Mouse (Mus musculus): ENCODE data around the gene AI464131. TPM values are rescaled to one million over a fixed set of nuclear protein-coding genes. Genes with fewer than 3 reads are reported as not detected.
A peak's percentile ranks its signal among the peaks of the same experiment; 100 is the strongest.
"Not testable (repeated sequence)": the region's sequence is repeated elsewhere in the genome, so short reads cannot be mapped to it uniquely, and the experiment has no call there.

The AI464131 gene
- polyA plus RNA-seq, 1 experiment from 2014 or later = 0.10 TPM

DNA sequence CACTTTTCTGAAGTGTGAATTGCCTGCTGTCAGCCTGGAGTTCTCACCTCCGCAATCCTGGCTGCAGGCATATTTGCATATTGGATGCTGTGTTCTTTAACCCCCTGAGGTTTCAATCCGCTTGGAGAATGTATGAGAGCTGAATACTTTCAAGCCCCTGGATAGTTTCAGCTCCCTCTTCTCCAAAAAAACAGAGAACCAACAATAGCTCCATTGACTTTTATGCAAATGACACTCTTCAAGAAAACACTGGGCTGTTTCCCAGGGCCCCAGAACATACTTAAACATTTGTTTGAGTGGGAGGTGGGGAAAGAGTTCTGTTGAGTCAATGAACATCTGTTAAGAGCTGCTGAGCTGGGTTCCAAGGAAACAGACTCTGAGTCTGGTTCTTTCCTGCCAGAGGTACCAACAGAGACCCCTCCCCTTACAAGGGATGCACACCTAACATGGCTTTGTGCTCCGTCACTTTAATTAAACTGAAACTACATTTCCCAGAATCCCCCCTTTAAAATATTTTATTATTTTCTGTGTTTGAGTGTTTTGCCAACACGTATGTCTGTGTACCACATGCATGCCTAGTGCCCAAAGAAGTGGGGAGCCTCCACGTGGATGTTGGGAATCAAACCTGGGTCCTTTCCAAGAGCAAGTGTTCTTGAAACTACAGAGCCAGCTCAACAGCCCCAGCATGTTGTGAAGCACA is 32.0 kb downstream of the AI464131 start:
- 94% methylated on average over 5 of the region's 5 CpGs for WGBS (ENCODE audit: missing documents)
- H3K27ac ChIP-seq = no peak overlapping the region
- no peaks in the 10 kb centered on the region for H3K36me3 ChIP-seq (ENCODE audit: inconsistent target)
- H3K4me3 ChIP-seq (ENCODE audit: inconsistent target) = no peak overlapping the region
- no peaks in the 10 kb centered on the region for H3K79me2 ChIP-seq (ENCODE audit: inconsistent target)

DNA sequence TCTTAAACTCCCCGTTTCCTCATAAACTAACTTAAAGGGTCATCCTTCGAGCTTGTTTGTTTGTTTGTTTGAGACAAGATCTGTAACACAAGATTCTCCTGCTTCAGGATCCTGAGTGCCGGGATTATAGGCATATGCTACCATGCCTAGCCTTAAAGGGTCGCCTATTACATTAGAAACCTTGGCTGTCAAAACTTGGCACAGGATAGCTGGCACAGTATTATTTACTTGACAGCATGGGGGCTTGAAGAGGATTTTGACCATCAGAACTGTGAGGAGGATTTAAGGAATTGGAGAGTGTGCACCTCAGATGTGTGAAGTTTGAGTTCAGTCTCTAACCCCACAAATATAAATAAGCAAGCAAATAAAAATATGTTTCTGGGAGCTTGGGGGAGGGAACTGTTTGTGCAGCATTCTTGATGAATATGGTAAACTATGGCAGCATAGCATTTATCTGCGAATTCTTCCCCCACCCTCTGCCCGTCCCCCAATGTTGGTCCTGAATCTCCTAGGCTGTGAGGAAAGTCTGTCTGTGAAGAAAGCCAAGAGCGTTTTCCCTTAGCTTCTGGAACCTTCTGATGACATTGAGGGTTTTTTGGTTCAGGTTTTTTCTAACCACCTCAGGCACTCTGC is 32.7 kb downstream of the AI464131 start:
- whole genome bisulfite sequencing (ENCODE audit: missing documents) = 98% methylated on average over 7 of the region's 7 CpGs
- Histone ChIP-seq H3K27ac (no peak overlapping the region), H3K36me3 (ENCODE audit: inconsistent target) (no peaks in the 10 kb centered on the region), H3K4me3 (ENCODE audit: inconsistent target) (no peak overlapping the region), H3K79me2 (ENCODE audit: inconsistent target) (no peaks in the 10 kb centered on the region)

DNA sequence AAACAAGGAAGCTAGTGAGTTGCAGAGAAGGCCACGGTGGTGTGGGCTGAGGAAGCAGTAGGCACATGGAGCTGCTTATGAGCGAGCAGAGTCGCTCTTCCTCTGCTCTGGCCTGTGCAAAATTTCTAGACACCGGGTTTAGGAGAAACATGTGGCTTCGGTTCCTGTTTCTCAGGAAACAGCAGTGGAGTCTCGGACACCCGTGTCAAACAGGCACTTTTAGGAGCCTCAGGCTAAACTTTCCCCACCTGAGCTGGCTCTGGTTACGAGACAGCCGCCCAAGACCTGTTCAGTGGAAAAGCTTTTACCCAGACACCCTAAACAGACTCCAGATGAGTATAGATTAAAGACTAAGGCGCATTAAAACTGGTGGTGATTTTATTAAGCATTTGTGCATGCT is 33.7 kb downstream of the AI464131 start:
- Histone ChIP-seq H3K27ac (0 out of 2 replicates have a peak overlapping the region, but pooled peaks have one; percentile 25), H3K79me2 (ENCODE audit: inconsistent target) (no peaks in the 10 kb centered on the region), H3K36me3 (ENCODE audit: inconsistent target) (no peaks in the 10 kb centered on the region), H3K4me3 (ENCODE audit: inconsistent target) (no peak overlapping the region)
- 37% methylated on average over 10 of the region's 10 CpGs for WGBS (ENCODE audit: missing documents)

DNA sequence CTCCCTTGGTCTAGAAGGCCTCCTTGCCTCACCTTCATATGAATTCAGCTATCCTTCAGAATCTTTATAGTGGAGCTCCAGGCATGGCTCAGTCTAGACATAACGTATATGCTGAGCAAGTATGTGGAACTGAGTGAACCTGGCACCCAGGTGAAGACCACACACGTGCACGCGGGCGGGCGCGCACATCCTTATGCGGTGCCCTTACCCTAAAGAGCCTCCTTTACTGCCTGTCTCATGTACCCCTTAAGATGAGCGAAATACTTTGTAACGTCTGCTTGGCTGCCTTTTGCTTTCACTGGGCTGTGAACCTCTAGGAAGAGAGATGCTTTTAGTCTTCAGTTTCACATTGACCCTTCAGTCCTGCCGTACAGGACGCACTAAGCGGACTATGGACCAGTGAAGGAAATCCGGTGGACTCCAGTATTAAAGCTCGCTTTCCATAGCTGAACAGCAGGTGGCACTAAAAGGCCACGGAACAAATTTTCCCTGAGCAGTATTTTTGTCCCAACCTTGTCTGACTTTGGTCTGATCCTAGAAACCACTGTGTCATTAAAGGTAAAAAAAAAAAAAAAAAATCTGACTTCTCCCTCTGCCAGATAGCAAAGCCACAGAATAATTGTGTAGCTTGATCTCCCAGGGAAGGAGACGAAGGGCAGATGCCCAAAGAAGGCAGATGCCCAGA is 34.3 kb downstream of the AI464131 start:
- 0 out of 2 replicates have a peak overlapping the region, but pooled peaks have one; percentile 25 for H3K27ac ChIP-seq
- H3K79me2 ChIP-seq (ENCODE audit: inconsistent target) = peaks cover 4% of the 10 kb centered on the region; the same call in 1 of the 2 replicates
- no peak overlapping the region for H3K4me3 ChIP-seq (ENCODE audit: inconsistent target)
- no peaks in the 10 kb centered on the region for H3K36me3 ChIP-seq (ENCODE audit: inconsistent target)
- 45% methylated on average over 16 of the region's 17 CpGs for WGBS (ENCODE audit: missing documents)

DNA sequence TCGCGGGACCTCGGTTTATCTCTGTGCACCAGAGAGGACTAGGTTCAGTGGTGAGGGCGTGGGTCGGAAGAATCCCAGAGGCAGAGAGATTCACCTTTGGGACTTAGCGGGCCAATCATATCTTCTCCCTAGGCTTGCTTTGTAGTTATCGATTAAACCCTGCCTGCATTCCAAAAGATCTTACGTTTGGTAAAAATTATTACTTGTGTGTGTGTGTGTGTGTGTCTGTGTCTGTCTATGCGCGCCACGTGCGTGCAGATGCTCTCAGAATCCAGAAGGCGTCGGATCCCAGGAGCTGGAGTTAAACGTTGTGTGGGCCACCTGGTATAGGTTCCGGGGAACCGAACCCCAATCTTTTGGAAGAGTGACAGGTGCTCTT is 37.6 kb downstream of the AI464131 start:
- Histone ChIP-seq H3K27ac (peak overlapping the region; percentile 28; the same call in 1 of the 2 replicates), H3K79me2 (ENCODE audit: inconsistent target) (peaks cover 34% of the 10 kb centered on the region), H3K36me3 (ENCODE audit: inconsistent target) (no peaks in the 10 kb centered on the region), H3K4me3 (ENCODE audit: inconsistent target) (peak overlapping the region; percentile 76)
- WGBS (ENCODE audit: missing documents) = 18% methylated on average over 17 of the region's 17 CpGs

DNA sequence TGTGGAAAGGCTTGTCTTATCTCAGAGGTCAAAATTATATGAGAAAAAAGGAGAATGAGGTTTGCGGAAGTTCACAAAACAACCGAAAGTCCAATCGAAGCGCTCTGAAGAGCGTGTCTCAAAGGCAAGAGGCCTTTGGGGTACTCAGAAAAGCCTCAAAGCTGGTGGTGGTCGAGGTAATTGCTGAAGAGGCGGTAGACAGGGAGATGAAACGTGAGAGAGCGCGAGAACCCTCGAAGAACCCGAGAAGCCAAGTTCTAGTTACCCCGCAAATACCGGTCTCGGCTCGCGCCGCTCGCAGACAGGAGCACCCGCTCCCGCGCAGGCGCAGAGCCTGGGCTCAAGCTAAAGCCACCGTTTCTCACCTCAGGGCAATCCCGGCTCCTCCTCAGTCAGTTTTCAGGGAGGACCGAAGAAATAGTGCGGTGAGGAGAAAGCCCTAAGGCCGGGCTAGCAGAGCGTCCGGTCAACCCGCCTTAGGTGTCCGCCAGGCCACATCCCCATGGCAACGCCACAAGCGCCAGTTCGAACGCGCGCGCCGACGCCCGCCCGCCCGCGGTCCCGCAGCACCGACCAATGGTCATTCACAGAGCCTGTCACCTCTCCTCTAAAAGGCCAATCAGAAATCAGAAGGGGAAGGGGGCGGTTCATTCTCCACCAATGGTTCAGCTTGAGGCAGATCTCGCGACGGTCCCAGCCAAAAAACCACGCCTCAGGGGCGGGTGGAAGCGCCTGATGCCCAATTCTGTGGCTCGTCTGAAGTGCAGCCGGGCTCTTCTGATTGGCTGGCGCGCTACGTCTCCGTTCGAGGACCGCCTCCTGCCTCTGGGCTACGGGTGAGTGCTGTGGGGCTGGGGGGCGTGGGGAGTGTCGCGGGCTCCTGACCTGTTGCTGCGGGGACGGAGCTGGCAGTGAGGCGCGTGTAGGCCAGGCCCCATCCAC is 38.3 kb downstream of the AI464131 start, which contains the start of the genes Kif24 and Nudt2:
Gene Kif24, minus strand, starts transcription at position 543 of the 942 bp plus-strand sequence.
Gene Nudt2, plus strand, starts transcription at position 807 of the 942 bp plus-strand sequence.
- H3K79me2 ChIP-seq (ENCODE audit: inconsistent target) = peaks cover 36% of the 10 kb centered on the region
- peak within 1 kb of the TSS; percentile 69 for H3K27ac ChIP-seq
- WGBS (ENCODE audit: missing documents) = 1% methylated on average over 69 of the region's 70 CpGs
- peak within 1 kb of the TSS; percentile 76 for H3K4me3 ChIP-seq (ENCODE audit: inconsistent target)
- H3K36me3 ChIP-seq (ENCODE audit: inconsistent target) = no peaks in the 10 kb centered on the region

DNA sequence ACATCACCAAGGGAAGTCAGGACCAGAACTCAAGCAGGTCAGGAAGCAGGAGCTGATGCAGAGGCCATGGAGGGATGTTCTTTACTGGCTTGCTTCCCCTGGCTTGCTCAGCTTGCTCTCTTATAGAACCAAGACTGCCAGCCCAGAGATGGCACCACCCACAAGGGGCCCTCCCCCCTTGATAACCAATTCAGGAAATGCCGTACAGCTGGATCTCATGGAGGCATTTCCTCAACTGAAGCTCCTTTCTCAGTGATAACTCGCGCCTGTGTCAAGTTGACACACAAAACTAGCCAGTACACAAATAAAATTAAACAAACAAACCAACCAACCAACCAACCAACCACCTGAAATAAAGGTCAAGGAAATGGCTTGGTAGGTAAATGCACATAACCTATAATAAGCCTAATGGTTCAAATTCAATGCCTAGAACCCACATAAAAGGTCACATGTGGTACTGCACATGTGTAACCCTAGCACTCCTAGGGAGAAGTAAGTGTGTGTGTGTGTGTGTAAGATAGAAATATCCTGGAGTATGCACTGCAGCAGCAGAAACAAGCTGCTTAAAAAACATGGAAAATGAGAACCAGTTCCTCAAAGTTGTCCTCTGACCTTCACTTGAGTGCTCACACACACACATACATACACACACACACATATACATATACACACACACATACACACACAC is 39.7 kb downstream of the AI464131 start:
- Histone ChIP-seq H3K79me2 (ENCODE audit: inconsistent target) (peaks cover 36% of the 10 kb centered on the region), H3K4me3 (ENCODE audit: inconsistent target) (peak overlapping the region; percentile 67; the same call in 1 of the 2 replicates), H3K27ac (peak overlapping the region; percentile 69)
- not testable (repeated sequence) for H3K36me3 ChIP-seq (ENCODE audit: inconsistent target)
- WGBS (ENCODE audit: missing documents) = 25% methylated on average over 3 of the region's 3 CpGs

DNA sequence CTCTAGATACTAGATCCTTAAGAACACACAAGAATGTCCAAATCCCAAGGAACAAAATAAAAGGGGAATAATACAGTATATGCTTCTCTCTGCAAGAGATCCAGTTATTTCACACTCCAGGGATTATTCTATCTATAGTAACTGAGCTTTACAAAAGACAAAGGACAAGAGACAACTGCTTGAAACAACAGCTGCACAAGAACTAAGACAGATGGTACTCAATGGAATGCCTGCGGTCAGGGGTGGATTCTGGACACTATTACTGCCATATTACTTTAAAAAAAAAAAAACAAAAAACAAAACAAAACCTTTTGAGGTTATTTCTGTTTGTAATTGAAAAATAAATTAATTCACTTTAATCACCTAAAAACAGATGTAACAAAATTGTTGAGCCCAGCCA is 42.2 kb downstream of the AI464131 start:
- Histone ChIP-seq H3K27ac (no peak overlapping the region), H3K36me3 (ENCODE audit: inconsistent target) (no peaks in the 10 kb centered on the region), H3K4me3 (ENCODE audit: inconsistent target) (no peak overlapping the region), H3K79me2 (ENCODE audit: inconsistent target) (peaks cover 36% of the 10 kb centered on the region)
- WGBS (ENCODE audit: missing documents) = 100% methylated on average over 1 of the region's 1 CpGs

DNA sequence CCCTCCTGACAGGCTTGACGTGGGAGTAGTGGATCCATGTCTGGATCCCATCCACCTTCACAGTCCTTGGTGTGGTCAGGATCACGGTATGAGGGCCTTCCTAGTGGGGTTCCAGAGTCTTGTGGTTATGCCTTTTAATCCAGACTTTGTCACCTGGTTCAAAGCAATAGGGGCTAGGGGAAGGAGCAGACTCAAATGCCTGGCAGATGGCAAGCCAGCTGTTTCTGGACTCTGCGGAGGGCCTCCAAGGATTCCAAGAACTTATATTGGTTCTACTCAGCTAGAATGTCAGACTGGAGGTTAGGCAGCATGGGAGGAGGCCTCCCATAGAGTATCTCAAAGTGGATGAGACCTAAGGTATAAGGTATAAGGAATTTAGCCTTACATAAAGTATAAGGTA is 55.3 kb downstream of the AI464131 start:
- no peak overlapping the region for H3K27ac ChIP-seq
- no peaks in the 10 kb centered on the region for H3K36me3 ChIP-seq (ENCODE audit: inconsistent target)
- H3K4me3 ChIP-seq (ENCODE audit: inconsistent target) = no peak overlapping the region
- H3K79me2 ChIP-seq (ENCODE audit: inconsistent target) = no peaks in the 10 kb centered on the region
- WGBS (ENCODE audit: missing documents) = 91% methylated on average over 3 of the region's 3 CpGs

Other genes starting within 250 kb of the AI464131 start
- 22.7 to 69.9 TPM (median 33.5 TPM) in 3 replicates for gene Ubap2, start 227.9 kb downstream of the AI464131 start, polyA plus RNA-seq (2018)
- gene Dcaf12, start 188.2 kb downstream of the AI464131 start, polyA plus RNA-seq (2018) = 21.0 to 43.0 TPM (median 38.5 TPM) in 3 replicates
- gene Ubap1, start 154.1 kb downstream of the AI464131 start, polyA plus RNA-seq (2018) = 39.6 to 73.7 TPM (median 49.5 TPM) in 3 replicates
- gene Kif24, start 38.2 kb downstream of the AI464131 start, polyA plus RNA-seq (2018) = 1.0 to 3.9 TPM (median 1.4 TPM) in 3 replicates
- gene Nudt2, start 37.9 kb downstream of the AI464131 start, polyA plus RNA-seq (2018) = 26.0 to 42.5 TPM (median 28.9 TPM) in 3 replicates
- 0.22 TPM in 1 of 3 replicates, not detected in the others for gene 1110017D15Rik, start 14.3 kb upstream of the AI464131 start, polyA plus RNA-seq (2018)
- 53.0 to 79.9 TPM (median 67.6 TPM) in 3 replicates for gene Fam219a, start 66.5 kb upstream of the AI464131 start, polyA plus RNA-seq (2018)
- 0.25 to 1.1 TPM (median 0.45 TPM) in 3 replicates for gene Dnaic1, start 66.7 kb upstream of the AI464131 start, polyA plus RNA-seq (2018)
- 1.2 to 3.7 TPM (median 1.6 TPM) in 3 replicates for gene Enho, start 137.2 kb upstream of the AI464131 start, polyA plus RNA-seq (2018)
- not detected in 3 replicates for gene Cntfr, start 194.0 kb upstream of the AI464131 start, polyA plus RNA-seq (2018)
- gene Il11ra1, start 196.9 kb upstream of the AI464131 start, polyA plus RNA-seq (2018) = 34.7 to 49.1 TPM (median 47.4 TPM) in 3 replicates
- gene Rpp25l, start 210.5 kb upstream of the AI464131 start, polyA plus RNA-seq (2018) = 6.4 to 25.9 TPM (median 19.8 TPM) in 3 replicates
- 34.4 to 93.4 TPM (median 69.6 TPM) in 3 replicates for gene Dctn3, start 220.1 kb upstream of the AI464131 start, polyA plus RNA-seq (2018)
- not detected in 3 replicates for gene Arid3c, start 228.1 kb upstream of the AI464131 start, polyA plus RNA-seq (2018)